ENCODE assay signal across 13 mouse cellular contexts in the genomic region with DNA sequence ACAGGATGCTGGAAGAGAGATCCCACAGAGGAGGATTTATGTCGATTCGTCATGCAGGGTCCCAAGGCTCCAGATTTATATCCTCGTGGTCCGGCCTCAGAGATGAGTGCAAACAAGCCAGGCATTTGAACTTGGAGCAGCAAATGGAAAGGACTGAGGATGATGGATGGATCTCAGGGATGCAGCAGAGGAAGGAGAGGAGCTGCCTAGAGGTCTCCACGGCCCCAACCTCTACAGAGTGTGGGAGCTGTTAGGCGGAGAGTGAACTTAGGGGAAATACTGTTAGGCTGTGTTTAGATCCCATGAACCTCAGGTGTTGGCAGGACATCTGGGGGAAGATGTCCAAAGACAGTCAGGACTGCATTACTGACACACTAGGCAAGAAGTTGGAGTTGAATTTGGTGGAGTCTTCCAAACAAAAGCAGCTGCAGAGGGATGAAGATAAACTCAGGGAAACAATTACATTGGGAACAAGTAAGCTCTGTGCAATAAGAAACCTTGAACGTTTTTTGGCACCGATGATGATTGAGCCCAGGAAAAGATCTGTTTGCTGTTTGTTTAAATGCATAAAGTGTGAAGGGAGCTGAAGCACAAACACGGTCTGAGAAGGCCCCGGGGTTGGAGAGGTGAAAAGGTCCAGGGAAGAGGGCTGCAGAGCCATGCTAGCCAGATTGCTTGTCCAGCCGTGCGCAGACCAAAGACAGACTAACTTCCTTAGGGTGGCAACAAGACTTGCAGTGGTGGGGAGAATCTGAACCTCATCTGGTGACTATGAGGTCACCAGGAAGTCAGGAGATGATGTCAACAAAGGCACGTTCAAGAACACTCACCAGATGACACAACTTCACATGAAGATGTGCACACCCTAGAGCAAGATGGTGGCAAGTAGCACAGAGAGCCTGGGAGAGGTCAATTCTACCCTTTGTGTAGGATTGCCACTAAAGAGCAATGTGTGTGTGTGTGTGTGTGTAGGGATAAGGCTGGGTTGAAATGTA.
DNase-seq lines count a peak whose midpoint lies in the region; ATAC-seq and TF ChIP-seq lines count a peak whose summit lies in the region.
"Had no signal": no experiment of that assay in that cellular context is flagged by ENCODE, and none has a peak within 500 bp of the region (broad histone marks: within the 10 kb centered on the region; RNA-seq: fewer than 3 reads in every experiment).

No protein-coding gene starts in this region.

- 0 out of 2 replicates have a peak, but pooled peaks cover 3% of the 10 kb centered on the region for H3K36me3 ChIP-seq in lung, embryonic 14.5 days (ENCODE audit: insufficient read depth)
- H3K36me3 ChIP-seq in intestine, embryonic 16.5 days (ENCODE audit: control insufficient read depth, insufficient read depth, low read length), result no peaks in the 10 kb centered on the region
- no peaks in the 10 kb centered on the region for H3K36me3 ChIP-seq in stomach, postnatal 0 days (ENCODE audit: control insufficient read depth, insufficient read depth, low read length)
- H3K36me3 ChIP-seq: hindbrain, embryonic 12.5 days; liver, embryonic 13.5 days had no signal

- no peak for TF ChIP-seq EP300 in stomach, postnatal 0 days (optimal IDR thresholded peaks at IDR 0.05)

- peak overlapping the region; percentile 10; the same call in 1 of the 2 replicates for H3K27ac ChIP-seq in lung, embryonic 14.5 days (ENCODE audit: low read depth)
- H3K27ac ChIP-seq in intestine, embryonic 16.5 days (ENCODE audit: low read length), result peak overlapping the region; percentile 52
- peak overlapping the region; percentile 78 for H3K27ac ChIP-seq in stomach, postnatal 0 days (replicated peaks)
- H3K27ac ChIP-seq: hindbrain, embryonic 12.5 days; liver, embryonic 13.5 days had no signal

- peaks cover 4% of the 10 kb centered on the region for H3K4me1 ChIP-seq in lung, embryonic 14.5 days (ENCODE audit: insufficient read depth)
- peaks cover 14% of the 10 kb centered on the region for H3K4me1 ChIP-seq in intestine, embryonic 16.5 days (ENCODE audit: control insufficient read depth, insufficient read depth, low read length)
- no peaks in the 10 kb centered on the region for H3K4me1 ChIP-seq in stomach, postnatal 0 days (replicated peaks; ENCODE audit: control insufficient read depth, insufficient read depth)
- H3K4me1 ChIP-seq: liver, embryonic 13.5 days had no signal

- no peaks in the 10 kb centered on the region for H3K9me3 ChIP-seq in lung, embryonic 14.5 days (ENCODE audit: low read depth, low read length)
- H3K9me3 ChIP-seq in intestine, embryonic 16.5 days (ENCODE audit: control insufficient read depth, low read length), result no peaks in the 10 kb centered on the region
- H3K9me3 ChIP-seq in stomach, postnatal 0 days (ENCODE audit: control insufficient read depth, low read length), result no peaks in the 10 kb centered on the region
- H3K9me3 ChIP-seq: hindbrain, embryonic 12.5 days; liver, embryonic 13.5 days had no signal

- H3K4me2 ChIP-seq in lung, embryonic 14.5 days, result no peak overlapping the region
- H3K4me2 ChIP-seq in intestine, embryonic 16.5 days (ENCODE audit: low read depth, low read length), result no peak overlapping the region
- H3K4me2 ChIP-seq in stomach, postnatal 0 days (replicated peaks; ENCODE audit: low read depth), result no peak overlapping the region
- H3K4me2 ChIP-seq: hindbrain, embryonic 12.5 days; liver, embryonic 13.5 days; midbrain, embryonic 11.5 days had no signal

- H3K27me3 ChIP-seq in lung, embryonic 14.5 days (ENCODE audit: insufficient read depth, low read length), result no peaks in the 10 kb centered on the region
- H3K27me3 ChIP-seq in intestine, embryonic 16.5 days (replicated peaks; ENCODE audit: control insufficient read depth, insufficient read depth, low read length), result no peaks in the 10 kb centered on the region
- H3K27me3 ChIP-seq in stomach, postnatal 0 days (ENCODE audit: control insufficient read depth, insufficient read depth, low read length), result no peaks in the 10 kb centered on the region
- H3K27me3 ChIP-seq: hindbrain, embryonic 12.5 days; liver, embryonic 13.5 days had no signal

- no peak overlapping the region for H3K4me3 ChIP-seq in lung, embryonic 14.5 days (ENCODE audit: low read depth, low read length)
- no peak overlapping the region for H3K4me3 ChIP-seq in intestine, embryonic 16.5 days (ENCODE audit: low read length)
- no peak overlapping the region for H3K4me3 ChIP-seq in stomach, postnatal 0 days (ENCODE audit: low read depth, low read length)
- H3K4me3 ChIP-seq: hindbrain, embryonic 12.5 days; liver, embryonic 13.5 days had no signal

- no peak overlapping the region for H3K9ac ChIP-seq in lung, embryonic 14.5 days
- no peak overlapping the region for H3K9ac ChIP-seq in intestine, embryonic 16.5 days (ENCODE audit: low read depth, low read length)
- H3K9ac ChIP-seq in stomach, postnatal 0 days (ENCODE audit: low read length), result no peak overlapping the region
- H3K9ac ChIP-seq: hindbrain, embryonic 12.5 days; liver, embryonic 13.5 days had no signal

- ATAC-seq in lung, embryonic 14.5 days (ENCODE audit: insufficient read depth), result peak; percentile 42; the same call in 1 of the 2 replicates
- ATAC-seq in intestine, embryonic 16.5 days, result 0 out of 2 replicates have a peak, but pooled peaks have one; percentile 36
- ATAC-seq in stomach, postnatal 0 days (ENCODE audit: low FRiP score, low TSS enrichment), result peak; percentile 79

- 46% methylated on average over 13 of the region's 13 CpGs for WGBS in lung, embryonic 14.5 days
- 62% methylated on average over 13 of the region's 13 CpGs for WGBS in intestine, embryonic 16.5 days
- WGBS in stomach, postnatal 0 days, result 47% methylated on average over 13 of the region's 13 CpGs

- DNase-seq in heart, adult 8-10 months (ENCODE audit: low spot score), result peak; percentile 28
- no peak for DNase-seq in heart, postnatal 14 days
- DNase-seq in lung, embryonic 14.5 days, result peak; percentile 43
- DNase-seq in lung, postnatal 10 days, result no peak
- DNase-seq in stomach, postnatal 0 days (ENCODE audit: low spot score), result no peak
- DNase-seq in right cerebral cortex, postnatal 14 days, result no peak
- DNase-seq: adrenal gland, adult 8-10 months; kidney, postnatal 14 days; liver, embryonic 13.5 days; thymus, postnatal 36 days had no signal

- intact Hi-C loops in heart, postnatal 14 days (cut with DNase I), result no loop called here

- no peak for TF ChIP-seq CTCF in lung, embryonic 14.5 days (IDR thresholded peaks at IDR 0.05; ENCODE audit: low read depth)
- TF ChIP-seq CTCF in stomach, postnatal 0 days (IDR thresholded peaks at IDR 0.05; ENCODE audit: low read depth), result no peak

Comparison
In these comparisons a context has a peak if more than half of its experiments do, and no peak if none do; other contexts are left out.
1. DNase-seq: peak in heart, adult 8-10 months (single experiment) and lung, embryonic 14.5 days (single experiment); none in heart, postnatal 14 days (0 of 2), lung, postnatal 10 days (single experiment), stomach, postnatal 0 days (single experiment) and right cerebral cortex, postnatal 14 days (single experiment).
2. H3K27ac ChIP-seq: peak in every context shown above with its lines; median percentile 78 in stomach, postnatal 0 days; 52 in intestine, embryonic 16.5 days; 10 in lung, embryonic 14.5 days.
3. Peak in every context shown above with its lines, with median percentiles within 50 percentile points of each other: ATAC-seq.